Mouse (Mus musculus) frontal cortex, adult 2 months (tissue): ENCODE data around the gene Kremen2. TPM values are rescaled to one million over a fixed set of nuclear protein-coding genes. Genes with fewer than 3 reads are reported as not detected.
A peak's percentile ranks its signal among the peaks of the same experiment; 100 is the strongest.
"Not testable (repeated sequence)": the region's sequence is repeated elsewhere in the genome, so short reads cannot be mapped to it uniquely, and the experiment has no call there.

Source experiments
- DNase-seq, 2 experiments: peaks; one replicate each; pipeline ENCODE4 v3.0.0; 2022; ENCODE audit warnings: low spot score in 1 of 2; ENCODE audit errors: extremely low spot score in 1 of 2
- polyA plus RNA-seq: library from polyadenylated mRNA; depleted of rRNA; stranded (reverse); fragments of >200 nt; gene quantifications from 2 replicates; pipeline ENCODE4 v1.2.3, GENCODE M21; 2012; rRNA removed

Gene Kremen2
- polyA plus RNA-seq: 0.38 and 0.52 TPM in 2 replicates

DNA sequence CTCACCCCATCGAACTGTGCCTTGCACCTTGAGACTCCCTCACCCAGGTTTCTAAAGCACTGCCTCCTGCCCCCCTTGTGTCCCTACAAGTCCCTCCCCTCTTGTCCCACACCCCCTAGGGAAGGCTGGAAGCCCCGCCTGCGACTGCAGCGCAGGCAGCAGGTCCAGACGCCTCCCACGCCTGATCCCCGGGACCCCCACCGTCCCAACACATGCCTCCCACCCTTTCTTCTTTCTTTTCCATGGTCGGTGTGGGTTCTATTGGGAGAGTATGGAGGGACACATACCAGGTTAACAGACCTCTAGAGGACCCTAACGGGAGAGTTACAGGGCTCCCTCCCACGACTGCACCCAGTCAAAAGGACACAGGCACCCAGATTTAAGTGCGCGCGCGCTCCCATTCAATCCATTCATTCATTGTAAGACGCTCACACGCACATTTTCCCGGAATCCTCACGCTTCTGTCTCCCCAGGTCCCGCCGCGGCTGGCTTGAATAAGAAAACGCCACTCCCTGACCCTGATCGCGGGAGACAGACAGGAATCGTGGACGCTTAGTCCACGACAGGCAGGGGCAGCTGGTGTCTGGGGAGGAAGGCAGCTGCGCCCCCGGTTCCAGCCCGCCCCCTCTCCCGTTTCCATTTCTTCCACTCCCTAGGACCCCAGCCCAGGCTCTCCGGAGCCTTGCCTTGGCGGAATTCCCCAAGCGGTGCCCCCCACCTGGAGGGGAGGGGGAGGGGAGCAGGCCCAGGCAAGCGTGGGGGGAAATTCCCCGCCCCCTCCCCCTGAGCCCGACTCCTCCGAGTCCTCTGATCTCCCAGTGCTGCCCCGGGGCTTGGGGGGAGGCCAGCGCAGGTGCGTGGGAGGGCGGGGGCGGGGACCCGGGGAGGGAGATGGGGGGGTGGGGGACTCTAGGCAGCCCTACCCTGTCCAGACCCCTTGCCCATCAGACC, at the start of gene Kremen2:
Gene Kremen2 (minus strand): TSS at position 533 of the 951 bp plus-strand sequence.
- no peak for DNase-seq

DNA sequence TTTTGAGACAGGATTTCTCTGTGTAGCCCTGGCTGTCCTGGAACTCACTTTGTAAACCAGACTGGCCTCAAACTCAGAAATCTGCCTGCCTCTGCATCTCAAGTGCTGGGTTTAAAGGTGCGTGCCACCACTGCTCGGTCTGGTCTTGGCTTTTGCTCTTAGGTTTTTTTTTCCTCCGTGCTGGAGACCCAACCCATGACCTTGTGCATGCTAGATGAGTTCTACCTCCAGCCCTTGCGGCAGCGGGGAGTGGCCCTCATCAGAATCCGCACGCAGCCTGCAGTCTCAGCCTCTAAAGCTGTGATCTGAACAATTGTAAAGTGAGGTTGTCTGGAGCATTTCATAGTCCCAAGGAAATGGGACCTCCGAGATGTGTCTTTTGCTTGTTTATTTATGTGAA, 49.7 kb upstream of the Kremen2 start:
- no peak for DNase-seq

GRCm38 (mm10) chr17:23791079-23791357, 45.4 kb upstream of the Kremen2 start:
- no peak for DNase-seq

DNA sequence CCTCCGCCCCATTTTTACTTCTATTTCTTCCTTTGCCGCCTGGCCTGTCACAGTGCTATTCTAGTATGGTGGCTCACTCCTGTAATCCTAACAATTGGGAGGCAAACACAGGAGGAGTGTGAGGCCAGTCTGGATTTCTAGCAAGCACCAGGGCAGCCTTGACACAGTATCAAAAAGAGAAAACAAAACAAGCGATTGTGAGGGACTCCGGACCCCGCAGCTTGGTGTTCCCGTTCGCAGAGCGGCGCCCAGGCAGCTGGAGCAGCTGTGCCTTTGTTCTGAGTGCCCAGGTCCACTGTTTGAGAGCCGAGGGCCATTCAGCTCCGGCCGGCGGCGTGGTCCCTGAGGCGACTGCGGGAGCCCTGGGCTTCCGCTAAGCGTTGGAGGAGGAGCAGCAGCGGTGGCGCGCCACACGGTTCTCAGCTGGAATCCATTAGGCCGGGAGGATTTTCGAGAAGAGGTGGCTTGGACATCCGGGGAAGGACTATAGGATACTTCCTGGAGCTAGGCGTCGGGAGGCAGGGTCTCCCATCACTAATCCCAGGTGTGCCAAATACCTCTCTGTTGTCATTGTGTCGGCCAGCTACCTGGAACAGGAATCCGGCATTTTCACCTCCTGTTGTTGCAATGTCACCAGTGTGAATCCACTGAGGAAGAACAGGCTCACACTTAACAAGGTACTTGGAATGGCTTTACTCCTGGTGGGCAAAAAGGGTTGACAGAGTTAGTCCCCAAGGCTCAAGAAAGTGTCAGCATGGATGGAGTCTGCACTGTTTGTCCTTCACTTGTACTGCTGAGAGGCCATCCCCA, 44.8 kb upstream of the Kremen2 start, which contains the start of gene Srrm2:
Gene Srrm2 (plus strand): TSS at position 264 of the 810 bp plus-strand sequence.
- peak in 1 of 2 experiments; percentile 54 for DNase-seq

GRCm38 (mm10) chr17:23789749-23790268, 44.2 kb upstream of the Kremen2 start:
- DNase-seq: no peak

DNA sequence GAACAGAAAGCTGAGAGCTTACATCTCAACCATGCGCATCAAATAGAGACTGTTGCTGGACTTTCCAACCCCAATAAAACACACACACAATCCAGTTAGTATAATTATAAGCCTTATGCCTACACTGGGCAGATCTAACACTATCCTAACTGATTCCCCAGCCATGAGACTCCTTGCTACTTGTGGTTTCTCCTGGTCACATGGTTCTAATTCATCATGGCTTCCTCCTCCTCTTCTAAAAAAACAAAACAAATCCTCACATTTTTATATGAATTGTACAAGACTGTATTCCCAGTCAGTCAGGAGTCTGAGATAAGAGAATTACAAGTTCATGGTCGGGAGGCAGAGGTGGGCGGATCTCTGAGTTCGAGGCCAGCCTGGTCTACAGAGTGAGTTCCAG, 43.3 kb upstream of the Kremen2 start:
- DNase-seq: no peak

- peak in 1 of 2 experiments; percentile 47 for DNase-seq
These were observed 40.9 kb upstream of the Kremen2 start for GRCm38 (mm10) chr17:23786510-23786931.

- peak; percentile 87 to 93 for DNase-seq
These were observed 40.2 kb upstream of the Kremen2 start, which contains the start of gene Flywch2 for GRCm38 (mm10) chr17:23785561-23786471. TSS of gene Flywch2 (minus strand) at chr17:23786081.

DNA sequence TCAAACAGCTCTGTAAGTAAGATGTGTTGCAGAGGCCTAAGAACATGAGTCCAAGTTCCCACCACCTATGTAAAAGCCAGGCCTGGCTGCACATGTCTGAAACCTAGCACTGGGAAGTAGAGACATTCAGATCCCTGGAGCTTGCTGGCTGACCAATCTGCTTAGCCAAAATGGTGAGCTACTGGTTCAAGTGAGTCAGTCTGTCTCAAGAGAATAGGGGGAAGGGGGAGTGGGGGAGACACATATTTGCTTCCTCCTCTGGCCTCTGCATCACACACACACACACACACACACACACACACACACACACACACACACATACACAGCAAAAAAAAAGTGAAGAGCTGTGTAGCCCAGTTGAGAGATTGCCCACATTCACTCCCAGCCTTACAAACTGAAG, 37.7 kb upstream of the Kremen2 start:
- DNase-seq: no peak

- DNase-seq: no peak
These were observed 32.8 kb upstream of the Kremen2 start for GRCm38 (mm10) chr17:23778447-23778846.

- no peak for DNase-seq
These were observed 31.5 kb upstream of the Kremen2 start for GRCm38 (mm10) chr17:23777141-23777540.

DNA sequence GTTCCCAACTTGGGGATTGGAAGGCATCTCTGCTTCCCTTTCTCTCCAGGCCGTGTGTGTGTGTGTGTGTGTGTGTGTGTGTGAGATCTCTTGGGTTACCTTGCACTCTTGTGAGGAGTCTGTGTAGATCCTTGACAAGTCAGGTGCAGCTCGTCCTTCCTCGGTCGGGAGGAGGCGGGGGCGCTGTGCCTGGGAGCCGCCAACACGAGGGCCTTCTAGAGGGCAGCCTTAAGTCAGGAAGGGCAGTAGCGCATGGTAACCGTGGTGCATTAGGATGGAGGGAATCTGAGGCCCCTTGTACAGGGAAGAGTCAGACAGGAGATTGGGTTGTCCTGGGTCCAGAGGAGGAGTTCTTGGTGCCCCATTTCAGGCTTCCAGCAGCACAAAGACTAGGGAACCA, 30.6 kb upstream of the Kremen2 start:
- no peak for DNase-seq

GRCm38 (mm10) chr17:23774090-23774489, 28.5 kb upstream of the Kremen2 start:
- peak; percentile 67 to 86 for DNase-seq

DNA sequence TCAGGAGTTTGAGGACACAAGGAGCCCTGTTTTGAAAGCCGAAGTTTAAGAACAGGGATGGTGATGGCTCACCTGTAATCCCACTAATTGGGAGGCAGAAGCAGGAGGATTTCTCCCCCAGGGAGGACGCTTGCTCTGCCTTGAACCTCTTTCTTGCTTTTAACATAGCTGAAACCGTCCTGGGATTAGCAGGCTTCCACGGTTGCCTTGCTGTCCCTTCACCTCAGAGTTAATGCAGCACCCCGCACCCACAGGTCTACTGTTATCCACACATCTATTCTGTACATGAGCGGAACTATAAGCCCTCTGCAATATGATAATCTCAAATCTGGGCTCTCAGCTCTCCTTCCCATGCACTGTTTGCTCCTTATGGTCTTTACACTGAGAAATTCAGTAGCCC, 28.0 kb upstream of the Kremen2 start:
- no peak for DNase-seq

GRCm38 (mm10) chr17:23772219-23772556, 26.6 kb upstream of the Kremen2 start:
- DNase-seq: not testable (repeated sequence)

DNA sequence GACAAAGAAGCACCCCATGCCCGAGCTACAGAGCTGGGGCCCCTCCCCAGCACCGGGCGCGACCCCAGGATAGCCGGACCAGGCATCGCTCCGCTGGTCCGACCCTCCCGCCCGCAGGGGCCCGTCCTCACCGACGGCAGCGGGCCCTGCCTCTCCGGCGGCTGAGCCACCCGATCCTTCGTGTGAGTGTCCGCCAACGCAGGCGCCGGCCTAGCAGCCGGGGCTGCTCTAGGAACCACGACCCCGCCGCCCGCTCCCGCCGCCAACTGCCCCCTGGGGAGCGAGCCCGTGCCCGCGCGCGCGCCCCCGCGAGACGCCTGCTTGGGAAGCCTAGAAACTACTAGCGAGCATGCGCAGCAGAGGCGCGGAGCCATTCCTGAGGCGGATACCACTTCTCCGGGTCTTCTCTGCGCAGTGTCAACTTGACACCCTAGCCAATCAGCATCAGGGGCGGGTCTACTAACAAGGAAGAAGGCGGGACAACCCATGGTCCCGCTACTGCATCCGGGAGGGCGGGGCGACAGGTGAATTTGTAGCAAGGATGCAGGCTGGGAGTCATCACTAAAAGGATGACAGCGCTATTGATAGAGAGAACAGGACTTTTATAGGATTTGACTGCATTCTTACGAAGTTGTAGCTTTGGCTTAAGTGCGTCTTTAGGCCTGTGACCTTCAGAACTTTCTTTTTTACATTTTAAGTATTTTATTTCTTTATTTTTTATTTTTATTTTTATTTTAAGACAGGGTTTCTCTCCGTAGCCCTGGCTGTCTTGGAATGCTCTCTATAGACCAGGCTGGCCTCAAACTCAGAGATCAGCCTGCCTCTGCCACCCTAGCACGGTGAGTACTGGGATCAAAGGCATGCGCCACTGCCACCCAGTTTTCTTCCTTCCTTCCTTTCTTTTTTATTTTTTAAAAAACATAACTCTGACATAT, 25.9 kb upstream of the Kremen2 start, which contains the start of gene Flywch1:
Gene Flywch1 (minus strand): TSS at position 319 of the 935 bp plus-strand sequence.
- peak; percentile 99 for DNase-seq

GRCm38 (mm10) chr17:23770896-23771283, 25.3 kb upstream of the Kremen2 start:
- peak in 1 of 2 experiments; percentile 40 for DNase-seq

DNA sequence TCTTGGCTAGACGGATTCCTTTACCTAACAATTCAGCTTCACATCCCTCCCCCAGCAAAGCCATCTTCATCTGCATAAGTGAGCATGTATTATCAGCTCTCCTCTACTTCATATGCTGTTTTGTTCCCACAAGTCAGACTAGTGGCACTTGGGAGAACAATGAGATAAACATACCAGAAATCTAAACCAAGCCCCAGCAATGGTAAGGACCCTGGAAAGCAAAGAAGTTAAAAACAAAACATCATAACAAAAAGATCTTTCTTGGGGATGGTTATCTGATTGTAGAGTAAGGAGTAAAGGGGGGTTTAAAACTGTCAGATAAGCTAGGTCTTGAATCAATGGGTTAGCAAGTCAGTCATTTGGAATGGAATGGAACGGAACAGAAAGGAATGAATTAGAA, 24.9 kb upstream of the Kremen2 start:
- peak in 1 of 2 experiments; percentile 38 for DNase-seq

DNA sequence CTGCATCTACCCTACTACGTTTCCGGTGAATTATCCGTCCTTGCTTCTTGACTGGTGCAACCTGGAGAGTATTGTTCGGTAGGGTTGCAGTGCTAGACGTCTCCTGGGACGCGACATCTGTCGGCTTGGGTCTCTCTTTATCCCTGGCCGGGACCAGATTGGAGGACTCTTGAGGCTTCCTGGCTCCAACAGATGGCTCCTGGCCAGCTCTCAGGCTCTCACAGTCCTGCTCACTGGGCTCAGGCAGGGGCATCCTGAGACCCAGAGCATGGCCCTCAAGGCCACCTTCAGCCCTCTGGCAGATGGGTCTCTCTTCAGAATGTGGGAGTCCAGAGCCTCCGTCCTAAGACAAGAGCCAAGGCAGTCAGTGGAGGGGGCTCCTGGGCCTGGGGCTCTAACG, 17.3 kb upstream of the Kremen2 start:
- DNase-seq: no peak
